Mouse (Mus musculus): ENCODE data around the gene Dynlt3.
"Not testable (repeated sequence)": the region's sequence is repeated elsewhere in the genome, so short reads cannot be mapped to it uniquely, and the experiment has no call there.

Dynlt3 gene

DNA sequence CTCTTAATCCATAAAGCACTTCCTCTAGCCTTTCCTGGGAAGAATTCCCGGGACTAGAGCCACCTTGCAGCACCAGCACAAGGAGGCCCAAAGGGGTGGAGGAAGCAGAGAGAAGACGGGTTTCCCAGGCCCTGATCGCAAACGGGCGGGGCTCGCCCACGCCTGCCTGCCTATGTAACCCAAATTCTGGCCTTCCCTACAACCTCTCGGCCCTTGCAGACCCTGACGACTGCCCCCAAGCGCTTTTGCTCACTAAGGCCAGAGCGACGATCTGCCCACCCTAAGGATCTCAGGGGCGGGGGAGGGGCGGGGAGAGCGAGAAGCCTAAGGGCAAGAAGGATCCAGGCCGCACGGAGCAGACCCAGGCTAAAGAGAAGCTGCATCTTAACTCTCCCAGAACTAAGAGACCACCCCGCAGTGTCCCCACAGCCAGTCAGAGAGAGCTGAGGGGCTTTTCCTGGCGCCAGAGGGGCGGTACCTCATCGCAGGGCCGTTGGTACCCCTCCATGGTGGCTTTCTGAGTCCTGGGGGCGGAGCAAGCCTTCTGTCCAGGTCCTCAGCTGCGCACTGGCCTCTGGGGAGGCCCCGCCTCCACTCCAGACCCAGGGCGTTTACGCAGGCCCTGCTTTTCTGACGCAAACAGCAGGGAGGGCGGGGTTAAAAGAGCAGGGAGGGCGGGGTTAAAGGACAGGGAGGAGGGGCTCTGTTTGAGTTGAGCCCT, at the start of gene Dynlt3:
TSS of gene Dynlt3 (minus strand) at position 613 of the 721 bp plus-strand sequence.
- DNase-seq = peak; percentile 85 to 93

DNA sequence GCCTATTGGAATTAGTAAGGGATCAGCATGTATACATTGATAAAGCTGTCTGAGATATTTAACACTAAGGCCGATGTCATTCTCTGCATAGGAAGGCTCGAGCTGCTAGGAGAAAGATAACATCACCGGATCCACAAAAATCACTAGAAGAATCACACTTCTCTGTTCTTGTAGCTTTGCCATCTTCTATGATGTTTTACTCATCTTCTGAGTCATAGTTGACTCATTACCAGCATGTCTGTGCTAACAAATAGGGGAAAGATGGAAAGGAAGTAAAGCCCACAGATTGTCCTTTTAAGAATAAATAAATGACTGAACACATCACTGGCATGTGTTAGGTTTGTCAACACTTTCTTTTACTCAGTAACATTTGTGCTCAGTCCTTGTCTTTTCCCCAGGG, 37.0 kb upstream of the Dynlt3 start:
- DNase-seq = no peak

DNA sequence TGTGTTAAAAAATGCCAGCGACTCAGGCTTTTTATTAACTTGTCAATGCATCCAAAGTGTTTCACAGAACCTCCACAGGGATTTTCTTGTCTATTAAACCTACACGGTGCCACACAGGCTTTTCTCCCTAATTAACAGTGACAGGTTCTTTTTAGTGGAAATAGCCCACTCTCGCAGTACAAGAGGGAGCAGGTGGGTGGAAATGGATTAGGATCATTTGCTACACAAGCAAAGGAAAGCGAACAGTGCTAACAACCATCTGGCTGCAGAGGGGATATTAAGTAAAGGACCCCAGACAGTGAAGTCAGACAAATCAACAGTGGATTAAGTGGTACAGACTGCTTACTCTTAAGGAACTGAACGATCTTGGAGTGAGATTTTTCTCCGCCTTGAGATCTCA, 33.2 kb upstream of the Dynlt3 start:
- DNase-seq = no peak

DNA sequence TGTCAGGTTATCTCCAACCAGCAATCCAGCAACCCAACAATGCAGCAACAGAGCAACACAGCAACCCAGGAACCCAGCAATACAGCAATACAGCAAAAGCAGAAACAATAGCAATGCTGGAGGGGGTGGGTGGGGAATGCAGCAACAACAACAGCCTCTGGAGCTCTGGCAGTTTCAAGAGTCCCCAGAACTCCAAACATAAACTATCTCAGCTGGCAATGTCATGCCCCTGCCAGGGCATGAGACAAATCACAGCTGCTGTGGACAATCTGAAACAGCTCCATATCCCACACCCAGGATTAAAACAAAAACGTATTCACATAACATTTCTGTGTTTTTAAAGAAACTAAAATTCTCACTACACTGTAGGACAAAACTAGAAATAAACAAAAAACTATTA, 9.2 kb upstream of the Dynlt3 start:
- no peak for DNase-seq

DNA sequence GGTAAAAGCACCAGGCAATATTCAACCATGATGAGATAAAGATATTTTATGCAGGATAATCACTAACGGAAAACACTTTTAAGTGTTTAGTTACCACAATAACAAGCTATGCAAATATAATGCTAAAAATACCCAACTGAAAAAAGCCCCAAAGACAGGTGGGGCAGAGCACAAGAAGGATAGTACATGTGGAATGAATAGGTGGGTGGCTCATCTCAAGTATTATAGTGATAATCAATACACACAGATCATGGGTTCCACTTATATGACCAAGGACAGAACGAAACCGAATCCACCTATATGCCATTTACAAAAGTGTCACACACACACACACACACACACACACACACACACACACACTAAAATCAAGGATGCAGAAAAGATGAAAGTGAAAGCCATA, 8.6 kb upstream of the Dynlt3 start:
- no peak for DNase-seq

DNA sequence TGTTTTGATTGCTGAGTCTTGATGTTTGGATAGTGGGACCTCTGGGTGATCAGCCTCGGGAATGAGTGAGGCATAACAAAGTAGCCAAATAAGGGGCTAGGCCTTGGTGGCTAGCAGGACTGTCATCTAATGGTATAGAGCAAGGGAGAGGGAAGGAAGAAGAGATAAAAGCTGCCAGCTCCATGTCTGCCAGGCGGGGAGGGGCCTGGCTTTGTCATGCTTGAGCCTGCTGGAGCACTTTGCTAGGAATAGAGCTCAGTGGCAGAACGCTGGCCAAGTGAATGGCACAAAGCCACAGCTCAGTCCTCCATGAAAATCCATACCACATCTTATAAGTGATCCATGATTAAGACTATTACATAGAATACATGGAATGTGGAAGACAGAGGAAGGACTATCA, 10.0 kb downstream of the Dynlt3 start:
- no peak for DNase-seq

DNA sequence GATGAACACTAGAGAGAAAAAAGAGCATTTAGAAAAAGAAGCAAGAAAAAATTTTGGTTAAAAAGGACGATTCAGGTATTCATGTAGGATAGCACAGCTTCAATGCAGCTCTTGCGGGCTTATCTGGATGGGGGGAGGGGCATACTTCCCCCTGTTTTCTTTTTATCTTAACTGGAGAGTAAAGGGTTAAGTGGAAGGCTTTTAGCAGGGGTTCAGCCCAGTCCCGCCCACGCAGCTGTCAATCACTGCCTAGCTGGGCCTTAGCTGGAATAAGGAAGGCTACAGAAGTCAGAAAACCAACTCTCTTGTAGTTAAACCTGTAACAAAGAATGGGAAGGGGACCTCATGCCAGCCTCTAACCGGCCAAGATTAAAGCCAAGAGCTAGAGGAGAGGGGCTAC, 22.2 kb downstream of the Dynlt3 start:
- not testable (repeated sequence) for DNase-seq

DNA sequence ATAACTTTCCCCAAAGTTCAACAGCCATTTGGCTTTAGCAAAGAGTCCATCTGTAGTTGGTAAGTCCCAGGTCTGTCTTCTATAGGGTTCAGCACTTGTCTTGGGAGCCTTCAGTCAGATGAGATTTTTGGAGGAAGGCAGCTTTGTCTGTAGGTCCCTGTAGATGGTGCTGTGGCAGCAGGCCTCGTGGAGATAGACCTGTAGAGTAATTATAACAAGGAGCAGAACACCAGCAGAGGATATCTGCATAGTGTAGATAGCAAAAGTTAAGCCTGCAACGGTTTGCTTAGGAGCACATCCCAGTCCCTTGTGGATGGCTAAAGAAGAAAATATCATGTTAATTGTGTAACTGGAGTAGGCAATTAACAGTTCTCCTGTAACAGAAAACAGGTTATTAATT, 22.7 kb downstream of the Dynlt3 start:
- DNase-seq = not testable (repeated sequence)

Measured in kidney, postnatal 25 days (tissue).